Mouse (Mus musculus): ENCODE data around the gene Usp38. TPM values are rescaled to one million over a fixed set of nuclear protein-coding genes. Genes with fewer than 3 reads are reported as not detected.

Gene Usp38
- total RNA-seq, 2 experiments from 2014 or later = 22.2 to 24.8 TPM

DNA sequence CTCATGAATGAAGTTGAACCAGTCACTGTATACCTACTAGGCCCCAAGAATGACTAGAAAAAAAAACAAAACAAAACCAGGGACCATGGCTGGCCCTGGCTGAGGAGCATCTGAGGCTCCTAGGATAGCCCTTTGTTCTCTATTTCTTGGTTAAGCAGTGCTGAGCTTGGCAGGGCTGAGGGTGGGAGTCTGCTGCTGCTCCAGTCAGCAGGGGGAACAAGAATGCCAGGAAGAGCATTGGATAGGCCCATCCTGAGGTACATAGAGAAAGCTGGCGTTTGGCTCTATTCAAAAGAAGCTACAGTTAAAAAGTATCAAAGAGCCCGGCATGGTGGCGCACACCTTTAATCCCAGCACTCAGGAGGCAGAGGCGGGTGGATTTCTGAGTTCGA, 52.1 kb downstream of the Usp38 start:
- DNase-seq (ENCODE audit: low spot score in 2 of 2) = no peak

DNA sequence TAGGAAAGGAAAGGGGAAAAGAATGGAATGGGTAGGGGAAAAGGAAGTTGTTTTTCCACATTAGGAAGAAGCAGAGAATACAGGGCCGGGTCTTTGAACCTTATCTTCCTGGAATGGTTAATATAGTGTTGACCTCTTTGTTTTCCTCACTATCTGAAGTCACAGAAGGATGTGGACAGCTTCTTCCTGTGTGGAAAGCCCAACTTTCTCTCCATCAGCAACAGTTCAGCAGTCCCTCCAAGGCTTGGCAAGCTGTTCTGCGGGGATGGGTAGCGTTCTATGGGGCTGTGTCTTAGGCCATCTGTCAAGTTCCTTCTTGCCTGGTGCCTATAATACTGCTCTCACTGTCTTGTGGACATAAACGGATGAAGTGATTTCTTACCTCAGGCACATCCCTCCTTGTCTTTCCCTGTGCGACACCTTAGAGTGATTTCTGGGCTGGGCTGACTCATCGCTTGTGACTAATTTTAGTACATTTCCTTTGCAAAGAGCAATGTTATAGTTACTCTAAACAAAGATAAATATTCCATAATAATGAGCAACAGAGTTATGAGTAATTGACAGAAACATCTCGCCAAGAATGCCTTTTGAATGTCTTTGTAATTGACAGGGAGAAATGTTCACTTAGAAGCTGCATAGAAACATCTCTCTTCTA, 52.7 kb downstream of the Usp38 start:
- no peak for DNase-seq (ENCODE audit: low spot score in 2 of 2)

DNA sequence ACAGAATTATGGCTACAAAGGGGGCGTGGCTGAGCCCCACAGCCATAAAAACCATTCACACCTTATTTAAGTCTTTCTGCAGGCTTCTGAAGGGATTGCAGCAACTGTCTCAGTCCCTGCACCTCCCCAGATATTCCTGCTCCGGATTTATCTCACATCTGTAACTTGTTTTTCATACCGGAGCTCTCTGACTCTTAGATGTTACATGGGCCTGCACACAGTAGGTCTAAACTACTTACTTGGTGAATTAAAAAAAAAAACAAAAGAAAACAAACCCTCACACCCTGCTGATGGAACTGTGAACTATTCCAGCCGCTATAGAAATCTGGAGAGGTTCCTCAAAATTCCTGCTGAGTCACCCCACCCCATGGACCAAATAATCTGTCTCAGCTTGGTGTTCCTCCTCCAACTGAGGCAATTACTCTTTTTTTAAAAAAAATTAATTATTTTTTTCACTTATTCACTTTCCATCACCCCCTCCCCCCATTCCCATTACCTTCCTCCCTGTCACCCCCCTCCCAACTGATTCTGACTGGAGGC, 53.6 kb downstream of the Usp38 start:
- DNase-seq (ENCODE audit: low spot score in 2 of 2) = no peak

DNA sequence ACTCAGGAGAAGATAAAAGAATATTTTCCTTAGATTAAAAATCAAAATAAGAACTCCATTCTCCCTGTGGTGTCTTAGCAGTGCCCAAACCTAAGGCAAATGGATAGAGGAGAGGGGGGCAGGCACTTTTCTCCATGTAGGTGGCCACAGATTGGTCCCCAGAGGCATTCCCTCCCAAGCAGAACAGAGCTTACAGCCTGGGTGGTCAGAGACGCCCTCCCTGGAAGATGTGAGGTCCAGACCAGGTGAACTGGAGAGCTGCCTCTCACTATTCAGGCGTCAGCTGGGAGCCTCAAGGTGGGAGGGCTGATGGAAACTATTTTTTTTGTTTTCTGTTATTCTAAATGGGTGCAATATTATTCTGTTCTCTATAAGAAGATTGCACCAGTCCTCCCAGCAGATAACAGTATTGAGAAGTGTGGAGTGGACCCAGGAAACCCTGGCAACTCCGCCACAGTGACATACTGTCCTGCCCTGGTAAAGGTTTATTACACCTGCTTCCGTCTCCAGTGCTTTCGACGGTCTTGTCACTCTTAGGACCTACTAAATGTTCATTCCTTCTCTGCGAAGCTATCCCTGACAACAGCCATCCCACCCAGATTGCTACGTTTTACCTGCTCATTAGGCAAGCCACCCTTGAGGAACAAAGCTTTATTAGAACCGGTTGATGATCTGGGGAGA, 55.0 kb downstream of the Usp38 start:
- no peak for DNase-seq (ENCODE audit: low spot score in 2 of 2)

DNA sequence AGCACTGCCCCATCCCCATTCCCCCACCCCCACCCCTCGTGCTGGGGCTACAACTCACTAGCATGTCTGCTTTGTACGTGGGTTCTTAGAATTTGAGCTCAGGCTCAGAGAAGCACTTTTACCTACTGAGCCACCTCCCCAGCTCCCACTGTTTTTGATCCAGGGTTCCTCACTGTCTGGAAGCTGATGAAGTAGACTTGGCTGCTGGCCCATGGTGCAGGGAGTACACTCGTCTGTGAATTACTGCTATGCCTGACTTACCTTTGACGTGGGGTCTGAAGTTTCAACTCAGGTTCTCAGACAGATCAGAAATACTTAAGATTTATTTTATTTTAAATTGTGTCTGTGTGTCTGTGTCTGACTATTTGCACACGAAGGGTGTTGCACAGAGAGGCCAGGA, 57.0 kb downstream of the Usp38 start:
- DNase-seq (ENCODE audit: low spot score in 2 of 2) = no peak

DNA sequence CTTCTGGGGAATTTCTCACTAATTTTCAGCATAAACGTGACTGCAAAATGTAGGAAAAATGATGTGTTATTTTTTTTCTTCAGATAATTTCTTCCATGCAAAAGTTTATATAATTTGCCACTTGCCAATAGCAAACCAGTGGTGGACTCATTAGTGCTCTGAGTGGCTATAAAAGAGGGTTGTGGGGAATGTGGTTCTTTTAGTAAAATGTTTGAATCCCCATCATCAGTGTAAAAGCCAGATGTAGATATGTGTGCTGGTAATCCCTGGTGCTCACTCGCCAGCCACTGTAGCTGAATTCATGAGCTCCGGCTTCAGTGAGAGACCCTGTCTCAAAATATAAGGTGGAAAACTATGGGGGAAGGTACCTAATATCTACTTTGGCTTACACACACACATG, 61.8 kb downstream of the Usp38 start:
- no peak for DNase-seq (ENCODE audit: low spot score in 2 of 2)

DNA sequence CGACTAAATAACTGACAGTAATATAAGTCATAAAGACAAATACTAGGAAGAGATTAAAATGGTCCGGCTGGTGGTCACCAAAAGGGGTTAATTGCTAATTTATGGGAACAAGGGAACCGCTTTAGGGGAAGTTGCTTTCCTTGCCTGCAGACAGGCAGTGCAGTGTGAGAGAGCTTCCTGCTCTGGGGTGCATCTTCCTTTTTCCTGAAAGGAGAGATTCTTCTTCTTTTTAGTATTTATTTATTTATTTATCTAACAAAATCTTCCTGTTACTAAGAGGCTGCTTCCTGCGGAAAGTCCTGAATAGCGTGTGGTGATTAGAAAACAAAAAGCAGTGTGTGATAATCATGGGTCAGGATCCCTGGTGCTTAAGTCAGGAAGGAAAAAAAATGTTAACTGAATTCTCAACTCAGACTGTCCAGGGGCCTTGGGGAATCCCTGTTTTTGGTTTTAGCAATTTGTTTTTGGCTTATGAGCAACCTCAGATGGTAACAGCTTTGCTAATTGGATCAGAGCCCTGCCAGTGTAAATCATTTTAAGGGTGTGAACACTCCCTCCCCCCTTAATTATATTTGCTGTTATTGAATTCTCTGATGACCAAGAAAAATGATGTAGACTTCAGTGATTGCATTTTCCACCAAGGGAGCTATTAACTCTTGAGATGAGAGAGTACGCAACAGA, 62.4 kb downstream of the Usp38 start:
- no peak for DNase-seq (ENCODE audit: low spot score in 2 of 2)

DNA sequence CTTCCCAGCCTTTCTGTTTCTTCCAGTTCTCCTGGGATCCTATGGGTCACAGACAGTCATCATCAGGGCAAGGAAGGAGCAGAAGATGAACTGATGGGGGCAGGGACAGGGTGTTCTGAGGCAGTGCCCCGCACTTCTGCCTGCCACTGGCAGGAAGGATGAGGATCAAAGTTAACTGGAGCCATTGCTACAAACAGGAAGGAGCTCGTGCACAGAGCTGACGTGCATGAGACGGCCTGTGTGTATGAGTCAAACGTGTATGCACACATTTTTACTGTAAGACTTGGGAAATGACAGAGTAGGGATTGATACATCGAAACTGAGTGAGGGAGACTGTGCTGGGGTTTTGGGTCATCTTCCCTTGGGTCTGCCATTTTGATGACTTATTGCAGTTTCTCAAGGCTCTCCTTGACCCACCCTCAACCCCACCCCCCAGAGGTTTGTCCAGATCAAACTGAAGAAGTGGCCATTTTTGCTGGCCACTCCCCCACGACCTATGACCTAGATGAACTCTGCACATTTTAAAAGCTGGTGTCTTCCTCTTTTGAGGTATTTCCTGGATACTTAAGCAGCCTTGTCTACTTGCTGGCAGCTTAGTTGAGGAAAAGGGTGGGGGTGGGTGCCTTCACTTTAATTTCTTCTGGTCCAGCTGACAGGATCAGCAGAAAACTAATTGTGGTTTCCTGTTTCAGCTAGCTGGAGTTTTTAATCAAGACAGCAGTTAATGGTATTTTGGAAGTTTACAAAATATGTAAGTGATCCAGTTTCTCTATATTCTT, 66.1 kb downstream of the Usp38 start:
- DNase-seq (ENCODE audit: low spot score in 2 of 2) = no peak

DNA sequence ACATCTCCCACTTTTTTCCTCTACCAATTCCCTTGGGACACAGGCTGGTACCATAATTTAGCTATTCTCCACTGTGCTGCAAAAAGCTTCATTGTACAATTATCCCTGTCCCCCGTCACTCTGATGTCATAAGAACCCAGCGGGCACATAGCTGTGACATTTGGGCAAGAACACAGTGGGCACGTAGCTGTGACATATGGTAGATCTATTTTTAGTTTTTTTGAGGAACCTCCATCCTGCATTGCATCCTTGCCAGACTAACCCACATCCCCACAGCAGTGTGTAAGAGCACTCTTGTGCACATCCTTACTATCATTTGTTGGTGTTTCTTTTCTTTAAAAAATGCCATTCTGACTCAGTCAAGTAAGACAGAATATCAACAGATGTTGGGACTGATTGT, 71.0 kb downstream of the Usp38 start:
- no peak for DNase-seq (ENCODE audit: low spot score in 2 of 2)

DNA sequence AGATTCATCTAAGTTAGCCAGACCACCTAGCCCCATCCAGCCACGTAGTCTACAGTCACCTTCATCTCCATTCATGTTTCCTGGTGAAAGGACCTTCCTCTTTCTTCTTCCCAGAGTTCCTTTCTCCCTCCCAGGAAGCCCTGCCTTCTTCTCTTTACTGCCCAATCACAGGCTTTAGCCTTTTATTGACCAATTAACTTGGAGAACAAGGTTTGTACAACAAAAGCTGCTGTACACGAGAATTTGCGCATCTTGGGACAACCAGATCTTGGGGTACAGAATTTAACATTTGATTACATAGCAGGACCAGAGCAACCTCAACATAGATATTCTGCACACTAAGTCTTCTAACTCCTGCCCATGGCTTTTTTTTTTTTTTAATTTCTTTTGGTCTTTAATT, 73.1 kb downstream of the Usp38 start:
- DNase-seq (ENCODE audit: low spot score in 2 of 2) = no peak

DNA sequence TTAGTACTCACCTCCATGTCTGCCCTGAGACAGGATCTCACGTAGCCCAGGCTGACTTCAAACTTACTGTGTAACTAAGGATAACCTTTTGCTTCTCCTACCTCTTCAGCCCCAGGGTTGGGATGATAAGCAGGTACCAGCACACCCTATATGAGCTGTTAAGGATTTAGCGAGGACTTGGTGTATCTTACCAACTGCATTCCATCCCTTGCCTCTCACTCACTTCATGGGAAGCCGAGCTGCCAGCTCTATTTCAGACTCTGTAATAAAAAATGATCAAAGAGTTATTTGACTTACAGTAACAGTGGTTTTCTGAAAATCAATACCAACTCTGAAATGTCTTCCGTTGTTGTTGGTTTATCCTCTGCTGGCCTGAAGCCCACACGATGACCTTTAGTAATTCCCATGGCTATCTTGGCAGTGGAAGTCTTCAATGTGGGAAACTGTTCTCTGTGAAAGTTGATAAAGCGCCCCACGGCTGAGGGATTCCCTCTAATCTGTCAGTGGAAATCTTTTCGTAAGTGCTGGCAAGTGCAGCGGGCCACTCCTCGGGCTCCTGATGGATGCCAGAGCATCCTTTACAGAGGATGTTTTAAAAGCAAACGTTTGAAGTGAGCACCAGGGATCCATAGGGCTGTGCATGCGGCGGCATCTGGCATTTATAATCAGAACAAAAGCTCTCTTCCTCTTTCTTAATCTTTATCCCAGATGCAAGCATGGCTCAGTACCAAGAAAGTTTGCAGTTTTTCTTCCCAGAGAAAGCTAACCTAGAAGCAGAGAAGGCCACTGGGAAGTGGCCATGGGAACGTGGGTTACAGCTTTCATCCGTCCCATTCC, 76.7 kb downstream of the Usp38 start:
- no peak for DNase-seq (ENCODE audit: low spot score in 2 of 2)

Other genes starting within 250 kb of the Usp38 start
- gene Gab1, start 134.4 kb downstream of the Usp38 start, total RNA-seq (2021) = 10 to 100 TPM; 12.8 to 16.1 TPM